Mouse (Mus musculus): Measurements from ENCODE around the gene Gm6793.

Gene Gm6793

DNA sequence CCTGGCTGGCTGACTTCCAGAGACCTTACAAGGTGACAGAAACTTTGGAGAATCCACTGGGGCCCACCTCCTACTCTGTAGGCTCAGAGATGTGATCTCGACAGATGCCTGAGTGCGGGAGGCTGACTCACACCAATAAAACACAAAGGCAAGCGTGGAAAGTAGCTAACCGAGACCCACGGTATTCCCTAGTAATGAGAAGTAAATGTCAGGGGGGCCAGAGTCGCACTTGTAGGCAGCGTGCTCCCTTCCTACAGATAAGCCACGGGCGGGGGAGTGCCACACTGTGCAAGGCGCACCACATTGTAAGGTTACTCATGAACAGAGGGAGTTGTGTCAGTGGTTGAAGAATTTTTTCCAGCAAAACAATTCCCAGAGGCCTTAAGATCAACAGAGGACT lies 30.3 kb downstream of the Gm6793 start:
- no peak for DNase-seq (ENCODE audit: low spot score)

DNA sequence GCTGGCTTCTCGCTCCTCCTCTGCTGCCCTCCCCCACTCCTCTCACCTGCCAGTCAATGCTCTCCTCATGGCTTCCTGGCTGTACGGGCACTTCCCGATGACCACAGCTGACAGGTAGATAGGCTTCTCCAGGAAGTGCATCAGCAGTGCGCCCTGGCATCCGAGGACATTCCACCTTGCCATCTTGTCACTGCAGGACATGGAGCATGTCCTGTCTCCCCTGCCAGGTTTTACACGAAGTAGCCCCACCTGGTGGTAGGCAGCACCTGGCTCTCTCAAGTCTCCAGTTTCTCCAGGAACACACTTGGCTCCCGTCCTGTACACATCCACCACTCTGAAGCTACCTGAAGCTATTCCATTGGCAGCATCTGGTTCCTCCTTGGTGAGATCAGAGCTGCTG lies 32.7 kb downstream of the Gm6793 start:
- DNase-seq (ENCODE audit: low spot score): peak; percentile 14

DNA sequence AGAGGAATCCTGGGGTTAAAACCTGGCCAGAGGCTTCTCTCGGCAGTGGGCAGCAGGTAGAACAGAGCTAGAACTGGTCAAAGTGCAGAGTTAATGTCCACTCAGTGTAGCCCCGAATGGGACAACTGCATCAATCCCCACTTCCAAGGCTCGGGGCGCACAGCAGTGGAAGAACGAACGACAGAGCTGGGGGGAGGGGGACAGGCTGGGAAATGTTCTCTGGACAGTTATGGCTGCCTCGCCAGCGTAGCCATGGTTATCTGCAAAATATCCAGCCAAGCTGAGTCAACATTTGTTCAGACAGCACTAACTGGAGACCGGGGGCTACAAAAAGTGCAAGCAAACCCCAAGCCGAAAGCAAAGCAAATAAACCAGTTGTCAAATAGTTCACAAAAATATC lies 36.7 kb downstream of the Gm6793 start:
- no peak for DNase-seq (ENCODE audit: low spot score)

GRCm38 (mm10) chr8:111976326-111976725 lies 38.5 kb downstream of the Gm6793 start:
- DNase-seq (ENCODE audit: low spot score): no peak

DNA sequence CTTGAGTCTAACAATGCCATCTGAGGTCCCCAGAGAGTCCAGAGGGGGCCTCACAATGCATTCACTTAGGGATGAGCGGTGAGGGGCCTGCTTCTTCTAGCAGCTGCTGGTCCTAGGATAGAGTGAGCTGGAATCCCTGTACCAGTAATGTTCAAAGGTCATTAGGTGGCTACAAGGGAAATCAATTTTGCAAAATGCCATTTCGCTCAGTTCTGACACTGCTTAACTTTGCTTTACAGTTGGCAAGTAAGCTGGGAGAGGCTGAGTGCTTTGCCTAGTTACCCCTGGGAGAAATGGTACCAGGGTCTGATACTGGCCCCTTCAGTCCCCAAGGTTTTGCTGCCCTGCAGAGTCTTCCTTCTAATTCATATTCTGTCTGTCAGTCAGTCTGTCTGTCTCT lies 39.1 kb downstream of the Gm6793 start:
- no peak for DNase-seq (ENCODE audit: low spot score)

DNA sequence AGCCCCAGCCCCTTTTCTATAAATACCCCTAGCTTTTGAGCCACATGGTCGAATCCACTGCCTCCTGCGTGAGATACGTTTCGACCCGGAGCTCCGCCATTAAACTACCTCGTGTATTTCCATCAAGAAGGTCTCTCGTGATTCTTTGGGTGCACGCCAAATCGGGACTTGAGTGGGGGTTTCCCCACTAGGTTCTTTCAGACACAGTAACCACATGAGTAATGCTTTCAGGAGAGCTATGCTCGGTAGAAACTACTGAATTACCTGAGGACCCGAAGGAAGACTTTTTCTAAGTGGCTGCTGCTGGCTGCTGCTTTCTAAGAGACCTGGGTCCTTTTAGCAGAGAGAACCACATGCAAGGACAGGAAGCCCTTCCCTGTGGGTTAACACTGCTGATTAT lies 40.7 kb downstream of the Gm6793 start:
- DNase-seq (ENCODE audit: low spot score): no peak

DNA sequence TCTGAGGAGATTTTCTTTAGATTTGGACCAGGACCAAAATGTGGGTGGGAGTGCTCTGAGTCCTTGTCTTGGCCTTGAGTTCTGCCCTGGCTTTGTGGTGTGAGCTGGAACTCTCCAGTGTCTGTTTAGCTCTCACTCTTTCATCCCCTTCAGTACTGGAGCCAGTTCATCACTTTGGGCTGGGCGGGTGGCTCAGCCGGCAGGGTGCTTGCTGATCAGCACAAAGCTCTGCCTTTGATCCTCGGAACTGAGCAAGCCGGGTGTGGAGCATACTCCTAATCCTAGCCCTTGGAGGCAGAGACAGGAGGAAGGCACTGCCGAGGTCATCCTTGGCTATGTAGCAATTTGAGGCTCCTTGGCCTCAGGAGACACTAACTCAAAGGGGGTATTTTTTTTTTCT lies 45.8 kb downstream of the Gm6793 start:
- DNase-seq (ENCODE audit: low spot score): no peak

- DNase-seq (ENCODE audit: low spot score): no peak
Measured at GRCm38 (mm10) chr8:111968541-111968940, 46.3 kb downstream of the Gm6793 start.

GRCm38 (mm10) chr8:111967246-111967870 lies 47.5 kb downstream of the Gm6793 start:
- no peak for DNase-seq (ENCODE audit: low spot score)

GRCm38 (mm10) chr8:111964849-111965561 lies 49.8 kb downstream of the Gm6793 start:
- no peak for DNase-seq (ENCODE audit: low spot score)

DNA sequence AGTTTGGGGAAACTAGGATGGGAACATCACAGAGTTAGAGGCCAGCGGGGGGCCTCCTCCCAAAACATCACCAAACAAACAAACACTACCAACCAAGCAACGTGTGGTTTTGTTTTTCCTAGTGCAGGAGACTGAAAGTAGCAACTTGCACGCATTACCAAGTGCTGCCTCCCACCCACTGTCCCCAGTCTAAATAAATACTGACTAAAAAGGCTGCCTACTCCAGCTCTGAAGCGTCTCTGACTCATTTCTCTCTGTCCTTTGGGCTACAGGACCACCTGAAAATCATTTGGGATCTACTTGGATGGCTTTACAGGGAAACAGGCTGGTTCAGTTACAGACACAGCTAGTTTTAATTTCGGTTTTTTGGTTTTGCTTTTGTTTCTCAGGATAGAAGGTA lies 50.5 kb downstream of the Gm6793 start:
- no peak for DNase-seq (ENCODE audit: low spot score)

GRCm38 (mm10) chr8:111963546-111963945 lies 51.3 kb downstream of the Gm6793 start:
- DNase-seq (ENCODE audit: low spot score): no peak
